Mouse (Mus musculus): ENCODE results near the gene Gpx3.

Gene Gpx3

GRCm38 (mm10) chr11:54905086-54905485, 2.8 kb downstream of the Gpx3 start:
- Histone ChIP-seq H3K4me1 (replicated peaks; ENCODE audit: low read depth, low read length) (peaks cover 28% of the 10 kb centered on the region), H3K9me3 (ENCODE audit: low read length) (no peaks in the 10 kb centered on the region), H3K4me3 (replicated peaks; ENCODE audit: low read length) (no peak overlapping the region), H3K36me3 (ENCODE audit: insufficient read depth, low read length) (peaks cover 36% of the 10 kb centered on the region), H3K27me3 (ENCODE audit: insufficient read depth, low read length) (peaks cover 11% of the 10 kb centered on the region)
- TF ChIP-seq POU5F1 (IDR thresholded peaks at IDR 0.05; ENCODE audit: borderline replicate concordance, low read length) (no peak), NANOG (IDR thresholded peaks at IDR 0.05; ENCODE audit: borderline replicate concordance, low read length) (no peak), CTCF (conservative IDR thresholded peaks at IDR 0.05; ENCODE audit: low read length) (no peak)

DNA sequence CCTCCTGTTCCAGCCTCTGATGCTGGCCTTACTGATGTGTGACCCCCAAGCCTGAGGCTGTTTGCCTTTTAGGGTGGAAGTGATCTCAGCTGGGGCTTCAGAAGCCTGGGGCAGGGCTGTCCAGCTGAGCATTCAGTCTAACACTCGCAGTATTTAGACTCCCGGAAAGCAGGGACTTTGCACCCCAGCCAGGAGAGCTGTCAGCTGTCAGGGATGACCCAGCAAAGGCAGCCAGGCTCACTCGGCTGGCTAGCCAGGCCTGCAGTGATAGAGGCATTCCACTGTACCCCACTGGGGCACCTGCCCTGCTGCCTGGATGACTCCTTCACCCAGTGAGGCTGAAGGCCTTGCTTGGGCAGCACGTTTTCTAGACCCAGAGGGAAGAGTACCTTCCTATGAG, 3.7 kb downstream of the Gpx3 start:
- no peaks in the 10 kb centered on the region for H3K9me3 ChIP-seq (ENCODE audit: low read length)
- no peak overlapping the region for H3K4me3 ChIP-seq (replicated peaks; ENCODE audit: low read length)
- H3K4me1 ChIP-seq (replicated peaks; ENCODE audit: low read depth, low read length): peaks cover 32% of the 10 kb centered on the region
- peaks cover 11% of the 10 kb centered on the region for H3K27me3 ChIP-seq (ENCODE audit: insufficient read depth, low read length)
- TF ChIP-seq POU5F1 (IDR thresholded peaks at IDR 0.05; ENCODE audit: borderline replicate concordance, low read length) (no peak), CTCF (conservative IDR thresholded peaks at IDR 0.05; ENCODE audit: low read length) (no peak), NANOG (IDR thresholded peaks at IDR 0.05; ENCODE audit: borderline replicate concordance, low read length) (no peak)
- peaks cover 44% of the 10 kb centered on the region for H3K36me3 ChIP-seq (ENCODE audit: insufficient read depth, low read length)

DNA sequence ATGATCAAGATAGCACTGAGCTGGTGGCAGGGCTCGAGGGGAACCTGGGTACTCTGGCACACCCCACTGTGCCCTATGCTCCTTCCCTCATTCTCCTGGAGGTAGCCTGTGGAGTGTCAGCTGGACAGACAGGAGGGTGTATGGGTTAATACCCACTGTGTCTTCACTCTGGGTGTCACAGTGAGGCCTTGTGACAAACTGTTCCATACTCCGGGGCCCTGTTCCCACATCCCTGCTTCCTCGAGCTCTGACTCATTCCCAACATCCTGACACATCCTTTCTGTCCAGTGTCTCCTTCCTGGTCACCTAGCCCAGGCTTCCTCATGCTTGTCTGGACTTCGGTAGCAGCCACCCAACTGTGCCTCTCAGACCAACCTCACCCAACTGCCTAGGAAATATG, 4.2 kb downstream of the Gpx3 start:
- peaks cover 50% of the 10 kb centered on the region for H3K36me3 ChIP-seq (ENCODE audit: insufficient read depth, low read length)
- peaks cover 32% of the 10 kb centered on the region for H3K4me1 ChIP-seq (replicated peaks; ENCODE audit: low read depth, low read length)
- no peaks in the 10 kb centered on the region for H3K9me3 ChIP-seq (ENCODE audit: low read length)
- H3K4me3 ChIP-seq (replicated peaks; ENCODE audit: low read length): no peak overlapping the region
- H3K27me3 ChIP-seq (ENCODE audit: insufficient read depth, low read length): peaks cover 11% of the 10 kb centered on the region
- no peak for TF ChIP-seq CTCF (conservative IDR thresholded peaks at IDR 0.05; ENCODE audit: low read length)
- no peak for TF ChIP-seq POU5F1 (IDR thresholded peaks at IDR 0.05; ENCODE audit: borderline replicate concordance, low read length)
- TF ChIP-seq NANOG (IDR thresholded peaks at IDR 0.05; ENCODE audit: borderline replicate concordance, low read length): no peak

GRCm38 (mm10) chr11:54907259-54907658, 5.0 kb downstream of the Gpx3 start:
- Histone ChIP-seq H3K4me3 (replicated peaks; ENCODE audit: low read length) (no peak overlapping the region), H3K27me3 (ENCODE audit: insufficient read depth, low read length) (peaks cover 9% of the 10 kb centered on the region), H3K4me1 (replicated peaks; ENCODE audit: low read depth, low read length) (peaks cover 31% of the 10 kb centered on the region), H3K36me3 (ENCODE audit: insufficient read depth, low read length) (peaks cover 58% of the 10 kb centered on the region), H3K9me3 (ENCODE audit: low read length) (no peaks in the 10 kb centered on the region)
- no peak for TF ChIP-seq POU5F1 (IDR thresholded peaks at IDR 0.05; ENCODE audit: borderline replicate concordance, low read length)
- TF ChIP-seq CTCF (conservative IDR thresholded peaks at IDR 0.05; ENCODE audit: low read length): no peak
- no peak for TF ChIP-seq NANOG (IDR thresholded peaks at IDR 0.05; ENCODE audit: borderline replicate concordance, low read length)

DNA sequence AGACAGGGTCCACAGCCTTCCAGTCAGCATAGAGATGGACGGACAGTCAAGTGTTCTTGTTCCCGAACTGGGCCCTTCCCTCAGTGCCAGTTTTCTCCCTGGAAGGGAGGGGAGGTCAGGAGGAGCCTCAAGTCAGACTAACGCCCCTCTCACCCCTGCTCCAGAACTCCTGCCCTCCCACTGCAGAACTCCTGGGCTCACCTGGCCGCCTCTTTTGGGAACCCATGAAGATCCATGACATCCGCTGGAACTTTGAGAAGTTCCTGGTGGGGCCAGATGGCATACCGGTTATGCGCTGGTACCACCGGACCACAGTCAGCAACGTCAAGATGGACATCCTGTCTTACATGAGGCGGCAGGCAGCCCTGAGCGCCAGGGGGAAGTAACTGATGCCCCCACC, 7.0 kb downstream of the Gpx3 start:
- Histone ChIP-seq H3K27me3 (ENCODE audit: insufficient read depth, low read length) (no peaks in the 10 kb centered on the region), H3K4me3 (replicated peaks; ENCODE audit: low read length) (no peak overlapping the region), H3K4me1 (replicated peaks; ENCODE audit: low read depth, low read length) (peaks cover 14% of the 10 kb centered on the region), H3K36me3 (ENCODE audit: insufficient read depth, low read length) (peaks cover 78% of the 10 kb centered on the region), H3K9me3 (ENCODE audit: low read length) (no peaks in the 10 kb centered on the region)
- TF ChIP-seq NANOG (IDR thresholded peaks at IDR 0.05; ENCODE audit: borderline replicate concordance, low read length): no peak
- TF ChIP-seq POU5F1 (IDR thresholded peaks at IDR 0.05; ENCODE audit: borderline replicate concordance, low read length): no peak
- no peak for TF ChIP-seq CTCF (conservative IDR thresholded peaks at IDR 0.05; ENCODE audit: low read length)

GRCm38 (mm10) chr11:54910081-54910665, 7.9 kb downstream of the Gpx3 start:
- Histone ChIP-seq H3K27me3 (ENCODE audit: insufficient read depth, low read length) (no peaks in the 10 kb centered on the region), H3K36me3 (ENCODE audit: insufficient read depth, low read length) (peaks cover 87% of the 10 kb centered on the region), H3K9me3 (ENCODE audit: low read length) (no peaks in the 10 kb centered on the region), H3K4me3 (replicated peaks; ENCODE audit: low read length) (no peak overlapping the region), H3K4me1 (replicated peaks; ENCODE audit: low read depth, low read length) (peaks cover 14% of the 10 kb centered on the region)
- TF ChIP-seq POU5F1 (IDR thresholded peaks at IDR 0.05; ENCODE audit: borderline replicate concordance, low read length): no peak

GRCm38 (mm10) chr11:54911201-54911600, 8.9 kb downstream of the Gpx3 start:
- Histone ChIP-seq H3K27me3 (ENCODE audit: insufficient read depth, low read length) (no peaks in the 10 kb centered on the region), H3K9me3 (ENCODE audit: low read length) (no peaks in the 10 kb centered on the region), H3K4me3 (replicated peaks; ENCODE audit: low read length) (no peak overlapping the region), H3K4me1 (replicated peaks; ENCODE audit: low read depth, low read length) (peaks cover 14% of the 10 kb centered on the region), H3K36me3 (ENCODE audit: insufficient read depth, low read length) (peaks cover 97% of the 10 kb centered on the region)
- no peak for TF ChIP-seq CTCF (conservative IDR thresholded peaks at IDR 0.05; ENCODE audit: low read length)
- TF ChIP-seq POU5F1 (IDR thresholded peaks at IDR 0.05; ENCODE audit: borderline replicate concordance, low read length): no peak
- TF ChIP-seq NANOG (IDR thresholded peaks at IDR 0.05; ENCODE audit: borderline replicate concordance, low read length): no peak

- H3K9me3 ChIP-seq (ENCODE audit: low read length): no peaks in the 10 kb centered on the region
- H3K27me3 ChIP-seq (ENCODE audit: insufficient read depth, low read length): no peaks in the 10 kb centered on the region
- H3K4me3 ChIP-seq (replicated peaks; ENCODE audit: low read length): no peak overlapping the region
- TF ChIP-seq NANOG (IDR thresholded peaks at IDR 0.05; ENCODE audit: borderline replicate concordance, low read length) (no peak), POU5F1 (IDR thresholded peaks at IDR 0.05; ENCODE audit: borderline replicate concordance, low read length) (no peak)
- H3K36me3 ChIP-seq (ENCODE audit: insufficient read depth, low read length): peaks cover 100% of the 10 kb centered on the region
- peaks cover 15% of the 10 kb centered on the region for H3K4me1 ChIP-seq (replicated peaks; ENCODE audit: low read depth, low read length)
Measured at GRCm38 (mm10) chr11:54911671-54912502, 9.6 kb downstream of the Gpx3 start.

Measured in E14TG2a.4 (cell line).